Mouse (Mus musculus) layer of hippocampus, adult 2 months (tissue): ENCODE data around the gene Pbdc1. TPM values are rescaled to one million over a fixed set of nuclear protein-coding genes. Genes with fewer than 3 reads are reported as not detected.
"Not testable (repeated sequence)": the region's sequence is repeated elsewhere in the genome, so short reads cannot be mapped to it uniquely, and the experiment has no call there.

Experiments
- DNase-seq, 2 experiments: peaks; one replicate each; pipeline ENCODE4 v3.0.0; 2022; ENCODE audit warnings: low spot score in 2 of 2
- H3K27ac ChIP-seq: fragments of 200-600 bp; 2 replicates; pipeline ENCODE4 v1.8.1; 2022
- H3K4me3 ChIP-seq: fragments of 200-600 bp; 2 replicates; pipeline ENCODE4 v1.8.1; 2022; ENCODE audit warnings: mild to moderate bottlenecking
- CTCF ChIP-seq: fragments of 200-600 bp; conservative IDR thresholded peaks from 2 replicates; pipeline ENCODE4 v1.8.1; 2022; ENCODE audit warnings: antibody characterized with exemption, mild to moderate bottlenecking, moderate library complexity
- total RNA-seq, 2 experiments: library from RNA; stranded (reverse); gene quantifications; 2 replicates each; pipeline ENCODE4 v1.2.3; 2021

Pbdc1 gene
- total RNA-seq, 2 experiments from 2014 or later = 16.1 to 18.9 TPM

GRCm38 (mm10) chrX:105124903-105125302 is 45.3 kb downstream of the Pbdc1 start:
- Histone ChIP-seq H3K27ac (no peak overlapping the region), H3K4me3 (no peak overlapping the region)
- peak; percentile 45 for TF ChIP-seq CTCF
- peak in 1 of 2 experiments; percentile 13 for DNase-seq

GRCm38 (mm10) chrX:105151872-105152461 is 72.4 kb downstream of the Pbdc1 start:
- no peak for DNase-seq
- TF ChIP-seq CTCF = no peak
- Histone ChIP-seq H3K4me3 (peak overlapping the region; percentile 30; the same call in 1 of the 2 replicates), H3K27ac (no peak overlapping the region)

GRCm38 (mm10) chrX:105165007-105165406 is 85.5 kb downstream of the Pbdc1 start:
- not testable (repeated sequence) for DNase-seq, H3K4me3 ChIP-seq, H3K27ac ChIP-seq

Other genes with a start within 250 kb of the Pbdc1 start
- gene Magee2, start 222.5 kb upstream of the Pbdc1 start, total RNA-seq = 10 to 100 TPM; 10.8 to 12.6 TPM
- 100 to 1,000 TPM; 138 to 146 TPM for gene Magee1, start 40.6 kb downstream of the Pbdc1 start, total RNA-seq